Mouse (Mus musculus): ENCODE data around the gene Fstl3. TPM values are rescaled to one million over a fixed set of nuclear protein-coding genes. Genes with fewer than 3 reads are reported as not detected.

Fstl3 gene
- total and polyA plus RNA-seq, 2 experiments from 2014 or later: 13.2 to 28.0 TPM

- Histone ChIP-seq H3K4me1 (ENCODE audit: control insufficient read depth, insufficient read depth) (peaks cover 3% of the 10 kb centered on the region; the same call in 1 of the 2 replicates), H3K27me3 (ENCODE audit: control insufficient read depth, insufficient read depth, low read length) (no peaks in the 10 kb centered on the region), H3K36me3 (replicated peaks; ENCODE audit: control insufficient read depth, insufficient read depth, low read length) (peaks cover 56% of the 10 kb centered on the region), H3K4me2 (ENCODE audit: low read depth, low read length) (no peak overlapping the region), H3K27ac (ENCODE audit: low read depth) (no peak overlapping the region), H3K9ac (replicated peaks; ENCODE audit: low read depth, low read length) (no peak overlapping the region), H3K9me3 (replicated peaks; ENCODE audit: control insufficient read depth, low read length) (peaks cover 7% of the 10 kb centered on the region; the same call in 1 of the 2 replicates), H3K4me3 (ENCODE audit: low read depth, low read length) (no peak overlapping the region)
- DNase-seq (ENCODE audit: low spot score): no peak
- TF ChIP-seq EP300 (IDR thresholded peaks at IDR 0.05; ENCODE audit: low read depth) (no peak), CTCF (IDR thresholded peaks at IDR 0.05; ENCODE audit: low read depth) (no peak)
- WGBS: 92% methylated on average over 15 of the region's 15 CpGs
- no peak for ATAC-seq (ENCODE audit: insufficient read depth, low read depth)
Measured at GRCm38 (mm10) chr10:79743650-79744365, 33.3 kb upstream of the Fstl3 start.

GRCm38 (mm10) chr10:79745411-79745810, 31.7 kb upstream of the Fstl3 start:
- 88% methylated on average over 3 of the region's 3 CpGs for WGBS
- Histone ChIP-seq H3K27me3 (ENCODE audit: control insufficient read depth, insufficient read depth, low read length) (no peaks in the 10 kb centered on the region), H3K27ac (ENCODE audit: low read depth) (no peak overlapping the region), H3K9me3 (replicated peaks; ENCODE audit: control insufficient read depth, low read length) (no peaks in the 10 kb centered on the region), H3K4me2 (ENCODE audit: low read depth, low read length) (peak overlapping the region; percentile 77; the same call in 1 of the 2 replicates), H3K36me3 (replicated peaks; ENCODE audit: control insufficient read depth, insufficient read depth, low read length) (peaks cover 40% of the 10 kb centered on the region), H3K4me3 (ENCODE audit: low read depth, low read length) (no peak overlapping the region), H3K4me1 (ENCODE audit: control insufficient read depth, insufficient read depth) (peaks cover 3% of the 10 kb centered on the region; the same call in 1 of the 2 replicates), H3K9ac (replicated peaks; ENCODE audit: low read depth, low read length) (peak overlapping the region; percentile 75; the same call in 1 of the 2 replicates)
- no peak for TF ChIP-seq EP300 (IDR thresholded peaks at IDR 0.05; ENCODE audit: low read depth)
- TF ChIP-seq CTCF (IDR thresholded peaks at IDR 0.05; ENCODE audit: low read depth): no peak
- ATAC-seq (ENCODE audit: insufficient read depth, low read depth): no peak
- no peak for DNase-seq (ENCODE audit: low spot score)

GRCm38 (mm10) chr10:79745898-79746773, 30.9 kb upstream of the Fstl3 start, which contains the start of gene Polrmt:
TSS of gene Polrmt (minus strand) at chr10:79746581.
- peak; percentile 35 for TF ChIP-seq CTCF (IDR thresholded peaks at IDR 0.05; ENCODE audit: low read depth)
- TF ChIP-seq EP300 (IDR thresholded peaks at IDR 0.05; ENCODE audit: low read depth): no peak
- ATAC-seq (ENCODE audit: insufficient read depth, low read depth) (peak; percentile 98), DNase-seq (ENCODE audit: low spot score) (peak; percentile 97)
- Histone ChIP-seq H3K4me1 (ENCODE audit: control insufficient read depth, insufficient read depth) (peaks cover 3% of the 10 kb centered on the region; the same call in 1 of the 2 replicates), H3K9ac (replicated peaks; ENCODE audit: low read depth, low read length) (peak within 1 kb of the TSS; percentile 75), H3K4me2 (ENCODE audit: low read depth, low read length) (peak within 1 kb of the TSS; percentile 77), H3K36me3 (replicated peaks; ENCODE audit: control insufficient read depth, insufficient read depth, low read length) (peaks cover 33% of the 10 kb centered on the region), H3K4me3 (ENCODE audit: low read depth, low read length) (peak within 1 kb of the TSS; percentile 64), H3K9me3 (replicated peaks; ENCODE audit: control insufficient read depth, low read length) (no peaks in the 10 kb centered on the region), H3K27me3 (ENCODE audit: control insufficient read depth, insufficient read depth, low read length) (no peaks in the 10 kb centered on the region), H3K27ac (ENCODE audit: low read depth) (no peak within 1 kb of the TSS)
- WGBS: 4% methylated on average over 38 of the region's 38 CpGs

- no peak for ATAC-seq (ENCODE audit: insufficient read depth, low read depth)
- Histone ChIP-seq H3K27ac (ENCODE audit: low read depth) (no peak overlapping the region), H3K9me3 (replicated peaks; ENCODE audit: control insufficient read depth, low read length) (no peaks in the 10 kb centered on the region)
Measured at GRCm38 (mm10) chr10:79746774-79747151, 30.3 kb upstream of the Fstl3 start.

GRCm38 (mm10) chr10:79748496-79748895, 28.6 kb upstream of the Fstl3 start:
- H3K9ac ChIP-seq (replicated peaks; ENCODE audit: low read depth, low read length): no peak overlapping the region
- no peak overlapping the region for H3K4me3 ChIP-seq (ENCODE audit: low read depth, low read length)
- H3K9me3 ChIP-seq (replicated peaks; ENCODE audit: control insufficient read depth, low read length): no peaks in the 10 kb centered on the region
- H3K36me3 ChIP-seq (replicated peaks; ENCODE audit: control insufficient read depth, insufficient read depth, low read length): peaks cover 11% of the 10 kb centered on the region; the same call in 1 of the 2 replicates
- H3K27ac ChIP-seq (ENCODE audit: low read depth): no peak overlapping the region
- H3K4me2 ChIP-seq (ENCODE audit: low read depth, low read length): no peak overlapping the region
- TF ChIP-seq CTCF (IDR thresholded peaks at IDR 0.05; ENCODE audit: low read depth) (no peak), EP300 (IDR thresholded peaks at IDR 0.05; ENCODE audit: low read depth) (no peak)
- ATAC-seq (ENCODE audit: insufficient read depth, low read depth): no peak
- WGBS: 67% methylated on average over 6 of the region's 6 CpGs
- peaks cover 3% of the 10 kb centered on the region; the same call in 1 of the 2 replicates for H3K4me1 ChIP-seq (ENCODE audit: control insufficient read depth, insufficient read depth)
- H3K27me3 ChIP-seq (ENCODE audit: control insufficient read depth, insufficient read depth, low read length): no peaks in the 10 kb centered on the region
- DNase-seq (ENCODE audit: low spot score): no peak

More at GRCm38 (mm10) chr10:79746774-79747151, 30.3 kb upstream of the Fstl3 start:
- WGBS: 17% methylated on average over 6 of the region's 6 CpGs
- DNase-seq (ENCODE audit: low spot score): no peak
- Histone ChIP-seq H3K36me3 (replicated peaks; ENCODE audit: control insufficient read depth, insufficient read depth, low read length) (peaks cover 26% of the 10 kb centered on the region), H3K4me3 (ENCODE audit: low read depth, low read length) (no peak overlapping the region), H3K4me2 (ENCODE audit: low read depth, low read length) (peak overlapping the region; percentile 52), H3K9ac (replicated peaks; ENCODE audit: low read depth, low read length) (no peak overlapping the region), H3K27me3 (ENCODE audit: control insufficient read depth, insufficient read depth, low read length) (no peaks in the 10 kb centered on the region), H3K4me1 (ENCODE audit: control insufficient read depth, insufficient read depth) (peaks cover 3% of the 10 kb centered on the region; the same call in 1 of the 2 replicates)
- TF ChIP-seq CTCF (IDR thresholded peaks at IDR 0.05; ENCODE audit: low read depth) (no peak), EP300 (IDR thresholded peaks at IDR 0.05; ENCODE audit: low read depth) (no peak)

Data from heart, postnatal 0 days (tissue).